ENCODE assay signal across 9 mouse cellular contexts in genomic region chr7:80011470-80011869, GRCm38 (mm10). TPM values are rescaled to one million over a fixed set of nuclear protein-coding genes. Genes with fewer than 3 reads are reported as not detected.
DNase-seq lines count a peak whose midpoint lies in the region; ATAC-seq and TF ChIP-seq lines count a peak whose summit lies in the region.
"Had no signal": no experiment of that assay in that cellular context is flagged by ENCODE, and none has a peak within 500 bp of the region (broad histone marks: within the 10 kb centered on the region; RNA-seq: fewer than 3 reads in every experiment).

No protein-coding gene starts in this region.

- H3ac ChIP-seq in C2C12 (ENCODE audit: control insufficient read depth, insufficient read length, low read depth), result no peak overlapping the region

- H3K79me3 ChIP-seq in C2C12 (ENCODE audit: low read depth), result no peaks in the 10 kb centered on the region

- peak; percentile 63 for TF ChIP-seq CTCF in hindbrain, postnatal 0 days (IDR thresholded peaks at IDR 0.05; ENCODE audit: low read depth)
- peak; percentile 5 for TF ChIP-seq CTCF in C2C12 (IDR thresholded peaks at IDR 0.05; ENCODE audit: control insufficient read depth, insufficient read depth, insufficient read length)

- H3K79me2 ChIP-seq in C2C12 (ENCODE audit: control insufficient read depth, insufficient read depth), result no peaks in the 10 kb centered on the region

- H3K9me3 ChIP-seq in hindbrain, postnatal 0 days (ENCODE audit: low read length), result no peaks in the 10 kb centered on the region
- no peaks in the 10 kb centered on the region for H3K9me3 ChIP-seq in hindbrain, embryonic 13.5 days

- H3K9ac ChIP-seq in hindbrain, postnatal 0 days (replicated peaks; ENCODE audit: low read length), result no peak overlapping the region
- H3K9ac ChIP-seq in hindbrain, embryonic 13.5 days, result no peak overlapping the region

- peak; percentile 55 for DNase-seq in hindbrain, postnatal 0 days (ENCODE audit: low spot score)
- peak; percentile 93 for DNase-seq in R1 (ENCODE audit: low read depth, low spot score)
- DNase-seq in kidney, postnatal 25 days, result peak; percentile 68 to 79
- peak; percentile 35 to 69 for DNase-seq in spleen, postnatal 14 days (ENCODE audit: low spot score in 2 of 2)
- DNase-seq in ovary, postnatal 14 days (ENCODE audit: low spot score), result no peak

- no peak for ATAC-seq in hindbrain, postnatal 0 days
- no peak for ATAC-seq in hindbrain, embryonic 13.5 days (ENCODE audit: low FRiP score)
- no peak for ATAC-seq in frontal cortex, adult (ENCODE audit: low TSS enrichment)

- 72% methylated on average over 2 of the region's 2 CpGs for WGBS in hindbrain, postnatal 0 days
- WGBS in hindbrain, embryonic 13.5 days, result 63% methylated on average over 2 of the region's 2 CpGs

- no peak overlapping the region for H3K4me2 ChIP-seq in hindbrain, postnatal 0 days (ENCODE audit: low read depth, low read length)
- H3K4me2 ChIP-seq in hindbrain, embryonic 13.5 days, result no peak overlapping the region

- no peaks in the 10 kb centered on the region for H3K36me3 ChIP-seq in hindbrain, postnatal 0 days (ENCODE audit: insufficient read depth, low read length)
- no peaks in the 10 kb centered on the region for H3K36me3 ChIP-seq in hindbrain, embryonic 13.5 days
- H3K36me3 ChIP-seq in C2C12 (ENCODE audit: control insufficient read depth, insufficient read depth), result no peaks in the 10 kb centered on the region

- no peak overlapping the region for H3K4me3 ChIP-seq in hindbrain, postnatal 0 days (ENCODE audit: low read length)
- H3K4me3 ChIP-seq in hindbrain, embryonic 13.5 days, result no peak overlapping the region
- H3K4me3 ChIP-seq in C2C12 (ENCODE audit: insufficient read depth, poor library complexity, severe bottlenecking), result no peak overlapping the region
- H3K4me3 ChIP-seq: erythroblast, embryonic 14.5 days had no signal

- no peak overlapping the region for H3K27ac ChIP-seq in hindbrain, postnatal 0 days
- H3K27ac ChIP-seq in hindbrain, embryonic 13.5 days, result no peak overlapping the region

- H3K4me1 ChIP-seq in hindbrain, postnatal 0 days (ENCODE audit: insufficient read depth, low read length), result no peaks in the 10 kb centered on the region
- no peaks in the 10 kb centered on the region for H3K4me1 ChIP-seq in hindbrain, embryonic 13.5 days (replicated peaks)

- no peaks in the 10 kb centered on the region for H3K27me3 ChIP-seq in hindbrain, postnatal 0 days (ENCODE audit: insufficient read depth, low read length)
- H3K27me3 ChIP-seq in hindbrain, embryonic 13.5 days, result no peaks in the 10 kb centered on the region
- no peaks in the 10 kb centered on the region for H3K27me3 ChIP-seq in C2C12 (ENCODE audit: control insufficient read depth, insufficient read depth, insufficient read length)

TF ChIP-seq in C2C12, 6 proteins besides CTCF, POLR2A, EP300 and RAD21:
- TF ChIP-seq MYOD1 (IDR thresholded peaks at IDR 0.05; ENCODE audit: control insufficient read depth, insufficient read length, low read depth) (no peak), MAX (IDR thresholded peaks at IDR 0.05) (peak; percentile 65), MYOG (IDR thresholded peaks at IDR 0.05; ENCODE audit: control insufficient read depth, extremely low read depth, insufficient read length) (no peak), FOSL1 (IDR thresholded peaks at IDR 0.05; ENCODE audit: insufficient read depth, low read length, poor library complexity, severe bottlenecking) (no peak), USF1 (IDR thresholded peaks at IDR 0.05; ENCODE audit: low read depth) (peak; percentile 25), CEBPB (IDR thresholded peaks at IDR 0.05; ENCODE audit: low read depth) (no peak)

RNA-seq across cellular contexts. Expression of gene Zfp710, which starts 13.1 kb away (rescaled TPM):
- 25.8 and 29.7 TPM in 2 replicates for total RNA-seq in hindbrain, postnatal 0 days (2014; rRNA removed)
- 8.4 and 10.3 TPM in 2 replicates for polyA plus RNA-seq in hindbrain, postnatal 0 days (2015; fragmentation: Nextera tagmentation; extraction: Ambion mirVana)
- 18.3 and 18.5 TPM in 2 replicates for polyA plus RNA-seq in hindbrain, embryonic 13.5 days (2015; fragmentation: Nextera tagmentation; extraction: Ambion mirVana)
- polyA plus RNA-seq in C2C12 (2012; fragmentation: generic; extraction: Trizol), result 5.3 TPM
